Mouse (Mus musculus) bone marrow, adult 2 months (tissue): Measurements from ENCODE around the gene Scrn3. TPM values are rescaled to one million over a fixed set of nuclear protein-coding genes. Genes with fewer than 3 reads are reported as not detected.

Experiments
- H3K27ac ChIP-seq: fragments of 200-500 bp; 2 replicates; pipeline ENCODE4 v1.5.1; 2012; ENCODE audit warnings: low read depth, mild to moderate bottlenecking, control low read depth, inconsistent platforms, low read length; ENCODE audit not compliant: control insufficient read depth, poor library complexity, insufficient read depth
- H3K4me1 ChIP-seq: fragments of 200-500 bp; 2 replicates; pipeline ENCODE4 v1.6.1; 2011; ENCODE audit warnings: low read length; ENCODE audit not compliant: control insufficient read depth, insufficient read depth
- H3K4me3 ChIP-seq: fragments of 200-500 bp; replicated peaks from 2 replicates; pipeline ENCODE3; 2011; ENCODE audit warnings: mild to moderate bottlenecking, low read depth, low read length, control low read depth; ENCODE audit not compliant: control insufficient read depth
- CTCF ChIP-seq: fragments of 200-500 bp; IDR thresholded peaks from 2 replicates; pipeline ENCODE4 v1.5.1; 2011; ENCODE audit warnings: low read length, control low read depth; ENCODE audit not compliant: control insufficient read depth, insufficient read depth
- POLR2A ChIP-seq: fragments of 200-500 bp; IDR thresholded peaks from 2 replicates; pipeline ENCODE4 v1.6.1; 2011; ENCODE audit warnings: low read depth, mild to moderate bottlenecking, control low read depth, low read length, borderline replicate concordance; ENCODE audit not compliant: control insufficient read depth
- WGBS: fragments of 180-500 bp; shearing (Covaris S2); methylation state at CpG from one replicate; pipeline ENCODE4 v1.1.7; 2018; 5-methylcytosine and 5-hydroxymethylcytosine counted together
- polyA plus RNA-seq: library from polyadenylated mRNA; stranded (reverse); fragments of >200 nt; gene quantifications from 2 replicates; pipeline ENCODE4 v1.2.4, GENCODE M21; 2011; ENCODE audit warnings: low replicate concordance; ENCODE audit not compliant: missing spikeins, insufficient read depth, insufficient read length

Scrn3 gene
- polyA plus RNA-seq, 1 experiment: 25.6 TPM

- H3K4me3 ChIP-seq: no peak overlapping the region
- no peaks in the 10 kb centered on the region for H3K4me1 ChIP-seq
- H3K27ac ChIP-seq: no peak overlapping the region
- WGBS: 90% methylated on average over 6 of the region's 6 CpGs
- TF ChIP-seq POLR2A: no peak
- no peak for TF ChIP-seq CTCF
Observed at GRCm38 (mm10) chr2:73348221-73348620, 35.8 kb downstream of the Scrn3 start.

- no peak for TF ChIP-seq CTCF
- Histone ChIP-seq H3K4me3 (no peak overlapping the region), H3K4me1 (no peaks in the 10 kb centered on the region), H3K27ac (no peak overlapping the region)
- 78% methylated on average over 5 of the region's 5 CpGs for WGBS
Observed at GRCm38 (mm10) chr2:73351496-73351895, 39.1 kb downstream of the Scrn3 start.

- Histone ChIP-seq H3K4me3 (no peak overlapping the region), H3K27ac (no peak overlapping the region), H3K4me1 (no peaks in the 10 kb centered on the region)
- WGBS: 75% methylated on average over 7 of the region's 7 CpGs
- TF ChIP-seq CTCF (no peak), POLR2A (no peak)
Observed at GRCm38 (mm10) chr2:73351927-73352374, 39.5 kb downstream of the Scrn3 start.

DNA sequence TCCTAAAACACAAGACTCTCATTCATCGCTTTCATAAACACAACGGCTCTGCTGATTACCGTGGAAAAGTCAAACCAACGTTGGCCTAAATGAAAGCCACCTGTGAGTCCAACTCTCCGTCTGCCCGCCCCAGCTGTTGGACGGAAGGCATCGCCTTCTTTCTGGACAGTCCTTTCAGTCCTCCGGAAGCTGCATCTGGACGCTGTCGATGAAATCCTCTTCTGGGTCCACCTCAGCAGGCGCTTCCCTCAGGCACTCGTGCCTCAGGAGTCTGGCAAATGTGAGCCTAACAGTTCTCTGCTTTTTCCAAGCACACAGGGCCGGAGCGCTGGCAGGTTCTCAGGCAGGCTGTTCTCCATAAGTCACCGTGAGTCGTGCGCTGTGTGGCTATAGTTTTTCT is 44.6 kb downstream of the Scrn3 start:
- 91% methylated on average over 18 of the region's 18 CpGs for WGBS
- no peak overlapping the region for H3K4me3 ChIP-seq
- H3K4me1 ChIP-seq: peaks cover 1% of the 10 kb centered on the region
- TF ChIP-seq POLR2A (no peak), CTCF (no peak)
- H3K27ac ChIP-seq: no peak overlapping the region

DNA sequence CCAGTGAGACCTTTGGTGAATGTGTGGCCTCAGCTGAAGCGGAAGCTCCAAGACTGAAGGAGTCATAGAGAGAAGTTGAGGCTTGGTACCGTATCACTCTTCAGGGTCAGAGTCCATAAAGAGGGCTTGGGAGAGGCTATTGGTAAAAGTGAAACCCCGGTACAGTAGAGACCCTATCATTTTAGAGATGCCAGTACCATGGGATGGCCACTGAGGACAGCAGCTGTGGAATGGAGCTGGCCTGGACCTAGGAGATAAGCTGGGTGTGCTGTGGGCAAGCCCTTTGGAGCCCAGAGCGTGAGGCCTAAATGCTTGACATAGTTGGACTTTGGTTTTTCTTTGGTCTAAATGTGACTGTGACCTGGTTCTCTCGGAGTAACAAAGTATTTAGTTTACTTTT is 47.5 kb downstream of the Scrn3 start:
- Histone ChIP-seq H3K27ac (peak overlapping the region; percentile 75), H3K4me1 (peaks cover 1% of the 10 kb centered on the region), H3K4me3 (no peak overlapping the region)
- TF ChIP-seq CTCF (no peak), POLR2A (no peak)
- 81% methylated on average over 5 of the region's 5 CpGs for WGBS

GRCm38 (mm10) chr2:73360536-73360935 is 48.1 kb downstream of the Scrn3 start:
- Histone ChIP-seq H3K4me1 (peaks cover 1% of the 10 kb centered on the region), H3K4me3 (no peak overlapping the region), H3K27ac (peak overlapping the region; percentile 63)
- TF ChIP-seq CTCF: no peak
- no peak for TF ChIP-seq POLR2A
- 82% methylated on average over 2 of the region's 2 CpGs for WGBS

GRCm38 (mm10) chr2:73363448-73363847 is 51.0 kb downstream of the Scrn3 start:
- no peak overlapping the region for H3K27ac ChIP-seq
- H3K4me1 ChIP-seq: peaks cover 1% of the 10 kb centered on the region
- 74% methylated on average over 5 of the region's 5 CpGs for WGBS
- no peak overlapping the region for H3K4me3 ChIP-seq
- TF ChIP-seq CTCF: peak; percentile 20; the same call in 1 of the 2 replicates
- TF ChIP-seq POLR2A: no peak

DNA sequence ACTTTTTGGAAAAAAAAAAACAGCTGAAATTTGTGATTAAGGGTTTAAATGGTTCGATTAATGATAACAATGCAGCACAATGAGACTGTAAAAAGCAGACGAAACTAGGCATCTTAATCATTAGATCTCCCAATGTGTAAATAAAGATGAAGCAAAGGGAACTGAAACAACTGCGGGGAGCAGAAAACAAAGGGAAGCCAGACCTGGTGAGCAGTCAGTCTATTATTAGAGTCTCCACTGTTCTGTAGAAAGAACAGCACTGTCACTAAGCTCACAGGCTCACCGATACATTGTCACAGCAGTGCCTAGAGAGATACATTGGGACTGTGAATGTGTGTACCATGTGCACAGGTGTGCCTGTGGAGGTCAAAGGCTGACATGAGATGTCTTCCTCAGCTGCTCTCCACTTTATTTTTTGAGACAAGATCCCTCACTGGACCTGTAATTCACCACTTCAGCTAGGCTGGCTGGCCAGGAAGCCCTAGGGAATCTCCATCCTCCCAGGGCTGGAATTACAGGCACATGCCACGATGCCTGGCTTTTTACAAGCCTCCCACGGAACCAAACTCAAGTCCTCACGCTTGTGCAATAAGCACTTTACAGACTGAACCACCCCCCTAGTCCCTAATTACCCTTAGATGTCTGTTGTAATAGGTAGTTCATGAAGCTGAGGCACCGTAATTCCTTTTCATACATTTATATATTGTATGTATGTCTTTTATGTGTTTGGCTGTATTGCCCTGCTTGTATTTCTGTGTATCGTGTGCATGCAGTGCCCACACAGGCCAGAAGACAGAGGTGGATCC is 59.3 kb downstream of the Scrn3 start:
- no peak overlapping the region for H3K4me3 ChIP-seq
- WGBS: 51% methylated on average over 9 of the region's 9 CpGs
- H3K4me1 ChIP-seq: peaks cover 3% of the 10 kb centered on the region
- H3K27ac ChIP-seq: peak overlapping the region; percentile 36
- no peak for TF ChIP-seq CTCF
- no peak for TF ChIP-seq POLR2A
